Mouse (Mus musculus): ENCODE measurements at regions not wholly inside any gene's neighbourhood (a gene's known extent, or its start where the extent isn't known, plus 50 kb on each side); places are given as distances from the start of the nearest gene placed in this dataset.
A peak's percentile ranks its signal among the peaks of the same experiment; 100 is the strongest.

DNA sequence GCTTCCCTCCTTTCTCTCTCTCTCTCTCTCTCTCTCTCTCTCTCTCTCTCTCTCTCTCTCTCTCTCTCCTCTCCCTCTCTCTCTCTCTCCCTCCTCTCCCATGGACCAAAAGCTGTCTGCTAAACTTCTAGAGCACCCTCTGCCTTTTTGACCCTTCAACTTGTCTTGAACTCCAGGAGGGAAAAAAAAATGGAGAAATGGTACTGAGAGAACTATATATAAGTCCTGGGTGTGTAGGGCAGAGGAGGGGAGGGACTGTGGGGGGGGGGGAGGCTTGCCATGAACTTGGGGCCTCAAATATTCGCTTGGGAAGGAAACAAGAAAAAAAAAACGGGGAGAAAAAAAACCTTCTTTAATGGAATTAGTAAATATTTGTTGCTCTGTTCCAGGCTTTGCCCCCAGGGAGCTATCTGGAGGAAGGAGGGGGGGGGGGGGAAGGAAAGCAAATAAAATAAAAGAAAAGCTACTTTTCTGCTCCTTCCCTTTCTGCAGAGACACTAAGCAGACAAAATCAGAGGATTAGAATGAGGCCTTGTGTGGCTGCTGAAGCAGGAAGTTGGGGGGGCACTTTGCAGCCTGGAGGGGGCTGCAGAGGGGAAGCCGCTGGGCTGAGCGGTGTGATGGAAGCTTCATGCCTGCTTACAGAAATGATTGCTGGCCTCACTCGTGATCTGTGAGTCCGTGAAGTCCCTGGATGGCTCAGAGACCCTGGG is 270.1 kb upstream of the Tbx3 start:
- no peak for DNase-seq (ENCODE audit: low spot score)

DNA sequence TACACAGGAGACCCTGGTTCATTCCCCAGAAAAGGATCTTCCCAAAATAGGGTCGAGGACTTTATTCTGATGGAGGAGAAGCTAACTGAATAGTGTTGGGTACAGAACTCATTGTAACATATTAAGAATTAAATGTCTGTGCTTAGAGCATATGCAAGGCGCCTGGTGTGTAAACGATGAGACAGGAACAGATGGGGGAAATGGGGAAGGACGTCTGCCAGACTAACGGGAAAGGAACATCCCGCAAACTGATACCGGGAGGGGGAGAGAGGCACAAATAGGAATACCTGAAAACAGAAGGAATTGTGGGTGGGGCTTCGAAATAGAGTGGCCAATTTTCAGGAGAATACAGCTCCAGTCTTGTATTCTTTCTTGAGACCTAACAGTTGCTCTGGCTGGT is 268.6 kb upstream of the Tbx3 start:
- no peak for DNase-seq (ENCODE audit: low spot score)

DNA sequence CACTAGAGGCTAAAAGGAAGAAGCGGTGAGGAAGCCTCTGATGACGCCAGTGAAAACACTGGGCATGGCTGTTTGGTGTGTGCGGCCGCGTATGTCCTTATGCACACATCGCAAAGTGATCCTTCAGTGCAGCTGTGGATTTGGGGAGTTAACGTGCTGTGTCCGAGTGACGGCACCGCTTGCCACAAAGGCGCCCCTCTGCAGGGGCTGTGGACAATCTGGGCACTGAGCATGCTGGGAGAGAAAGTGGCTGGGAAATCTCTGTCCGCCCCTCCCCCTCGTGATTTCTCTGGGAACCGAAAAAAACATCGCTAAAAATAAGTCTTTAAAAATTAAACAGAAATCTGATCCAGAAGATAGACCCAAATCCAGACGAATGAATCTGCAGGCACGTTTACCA is 267.8 kb upstream of the Tbx3 start:
- no peak for DNase-seq (ENCODE audit: low spot score)

DNA sequence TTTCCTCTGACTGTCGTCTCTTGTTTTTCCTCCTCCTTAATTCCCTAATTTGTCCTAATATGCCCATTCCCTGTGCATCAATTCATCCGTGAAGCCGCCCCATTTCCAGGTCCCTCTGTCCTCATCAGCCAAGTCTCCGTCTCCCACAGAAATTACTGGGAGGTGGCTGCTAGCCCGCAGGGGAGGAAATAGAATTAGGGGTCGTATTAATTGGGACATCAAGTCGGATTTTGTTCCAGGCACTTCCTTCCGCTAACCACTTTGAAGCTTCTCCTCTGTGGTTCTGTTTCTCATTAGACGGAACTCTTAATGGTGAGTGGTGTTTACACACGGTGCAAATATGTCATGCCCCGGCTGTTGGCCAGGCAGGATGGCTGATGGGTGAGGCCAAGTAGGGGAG is 259.5 kb upstream of the Tbx3 start:
- no peak for DNase-seq (ENCODE audit: low spot score)

DNA sequence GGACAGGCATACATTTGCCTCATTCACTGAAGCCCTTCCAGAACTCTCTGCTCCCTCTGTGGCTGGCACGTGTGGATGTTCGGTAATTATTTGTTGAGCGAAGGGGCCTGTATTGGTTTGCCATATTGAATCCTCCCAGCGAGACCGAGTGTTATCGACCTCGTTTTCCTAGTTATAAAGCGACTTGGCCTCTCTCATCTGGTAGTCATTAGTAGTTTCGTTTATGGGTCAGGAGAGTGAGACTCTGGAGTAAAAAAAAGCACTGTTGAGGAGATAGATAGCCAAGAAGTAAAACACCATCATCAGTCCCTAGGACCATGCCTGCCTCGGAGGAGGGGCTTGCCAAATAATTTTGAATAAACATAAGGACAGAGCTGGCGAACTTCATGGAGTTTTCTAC is 254.6 kb upstream of the Tbx3 start:
- DNase-seq (ENCODE audit: low spot score), result no peak

DNA sequence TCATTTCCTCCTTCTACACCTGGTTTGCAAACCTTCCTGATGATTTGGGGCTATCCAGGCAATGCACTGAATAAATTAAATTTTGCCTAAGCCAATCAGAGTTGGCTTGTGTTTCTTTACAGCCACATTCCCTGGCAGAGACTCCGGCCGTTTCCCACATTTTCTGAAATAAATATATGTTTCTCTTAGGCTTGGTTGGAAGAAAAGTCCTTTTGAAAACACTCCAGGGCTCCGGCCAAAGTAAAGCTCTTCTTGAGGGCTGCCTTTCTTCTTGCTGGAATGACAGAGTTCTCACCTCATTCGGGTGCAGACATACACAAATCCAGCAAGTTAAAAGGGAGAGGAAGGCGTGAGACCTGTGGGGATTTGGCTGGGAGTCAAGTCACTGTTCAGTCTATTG is 252.0 kb upstream of the Tbx3 start:
- no peak for DNase-seq (ENCODE audit: low spot score)

DNA sequence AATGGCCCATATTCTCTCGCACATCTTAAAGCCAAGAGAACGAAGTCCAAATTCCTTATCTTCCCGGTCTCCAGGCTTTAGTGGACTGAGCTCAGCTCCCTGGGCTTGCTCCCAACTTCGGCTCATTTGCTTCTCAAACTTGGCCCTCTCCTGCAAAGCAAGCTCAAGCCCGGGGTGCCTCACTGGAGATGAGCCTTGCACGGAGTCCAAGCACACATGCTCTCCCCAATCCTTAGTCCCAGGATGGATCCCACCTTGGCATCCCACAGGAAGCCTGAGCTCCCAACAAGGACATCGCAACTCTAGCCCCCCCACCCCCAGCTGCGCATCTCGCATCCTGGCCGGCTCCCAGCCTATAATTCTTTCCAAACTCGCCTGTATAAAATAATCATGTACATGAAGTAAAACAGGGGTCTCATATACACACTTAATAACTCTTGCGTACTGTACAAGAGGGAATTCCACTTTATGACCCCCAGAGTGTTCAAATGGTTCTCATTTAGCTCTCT is 242.9 kb upstream of the Tbx3 start:
- DNase-seq (ENCODE audit: low spot score), result no peak

DNA sequence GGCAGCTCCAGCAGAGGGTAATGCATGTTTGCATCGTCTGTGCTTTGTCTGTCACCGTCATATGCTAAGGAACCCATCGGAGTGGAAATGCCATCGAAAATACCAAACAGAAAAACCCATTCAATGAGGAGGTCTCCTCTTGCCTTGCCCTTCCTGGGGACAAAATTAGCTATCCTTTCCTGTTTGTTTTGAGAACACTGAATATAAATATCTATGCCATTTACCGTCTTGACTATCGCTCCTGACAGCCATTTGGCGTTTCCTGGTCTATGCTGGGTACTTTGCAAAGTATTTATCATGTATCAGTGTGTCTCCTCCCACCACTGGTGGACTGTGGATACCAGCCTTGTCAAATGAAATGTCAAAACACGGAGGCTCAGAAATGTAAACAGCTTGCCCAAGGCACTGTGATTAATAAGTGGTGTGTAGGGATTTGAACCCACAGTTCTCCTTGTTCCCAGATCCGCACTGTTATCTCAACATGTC is 239.2 kb upstream of the Tbx3 start:
- DNase-seq (ENCODE audit: low spot score), result peak; percentile 47

DNA sequence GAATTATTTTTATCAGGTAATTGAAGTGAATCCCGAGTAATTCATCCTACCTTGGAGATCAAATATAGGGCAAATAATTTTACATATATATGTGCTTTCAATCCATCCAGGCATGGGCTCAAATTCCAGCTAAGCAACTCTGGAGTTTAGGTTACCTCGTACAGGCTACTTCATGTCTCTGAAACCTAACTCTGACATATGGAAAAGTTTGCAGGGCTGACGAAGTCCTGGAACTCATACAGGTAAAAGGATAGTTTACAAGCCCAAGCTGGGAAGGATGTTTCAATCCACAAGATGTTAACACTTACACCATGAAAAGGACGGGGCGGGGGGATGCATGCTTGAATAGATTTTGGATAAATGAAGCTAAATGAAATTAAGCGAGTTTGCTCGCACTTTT is 235.9 kb upstream of the Tbx3 start:
- DNase-seq (ENCODE audit: low spot score), result no peak

DNA sequence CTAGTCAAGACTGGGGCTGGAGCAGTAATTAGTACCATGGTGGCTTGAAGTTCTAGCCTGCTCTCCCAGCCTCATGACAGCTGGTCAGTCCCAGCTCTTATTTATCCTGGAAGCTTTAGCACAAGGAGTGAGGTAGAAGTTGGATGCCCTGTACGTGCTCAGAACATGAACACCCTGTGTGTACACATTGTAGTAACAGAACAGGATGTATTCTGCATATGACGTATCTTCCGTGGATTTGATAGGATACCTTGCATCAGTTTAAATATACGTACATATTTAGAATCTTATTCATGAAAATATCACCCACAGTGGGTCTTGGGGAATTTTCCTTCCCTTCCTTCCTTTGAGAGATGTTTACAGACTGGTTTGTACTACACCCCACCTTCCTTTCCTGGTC is 222.0 kb upstream of the Tbx3 start:
- no peak for DNase-seq (ENCODE audit: low spot score)

DNA sequence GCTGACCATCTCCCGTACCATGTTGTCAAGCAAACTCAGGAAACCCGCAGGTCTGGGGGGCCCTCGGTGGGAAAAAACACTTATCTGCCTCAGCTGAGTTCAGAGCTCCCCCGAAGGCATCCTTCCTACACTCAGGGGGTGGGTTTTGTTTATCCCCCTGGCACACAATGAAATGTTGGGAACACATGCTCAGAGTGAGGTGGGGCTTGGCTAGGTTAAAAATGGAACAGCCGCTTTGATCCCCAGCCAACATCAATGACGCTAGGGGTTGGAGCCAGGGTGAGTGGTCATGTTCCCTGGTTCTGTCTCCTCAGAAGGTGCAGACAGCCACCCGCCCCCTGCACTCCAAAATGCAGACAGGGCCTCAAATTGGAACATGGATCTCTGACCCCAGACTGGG is 221.3 kb upstream of the Tbx3 start:
- peak; percentile 72 for DNase-seq (ENCODE audit: low spot score)

DNA sequence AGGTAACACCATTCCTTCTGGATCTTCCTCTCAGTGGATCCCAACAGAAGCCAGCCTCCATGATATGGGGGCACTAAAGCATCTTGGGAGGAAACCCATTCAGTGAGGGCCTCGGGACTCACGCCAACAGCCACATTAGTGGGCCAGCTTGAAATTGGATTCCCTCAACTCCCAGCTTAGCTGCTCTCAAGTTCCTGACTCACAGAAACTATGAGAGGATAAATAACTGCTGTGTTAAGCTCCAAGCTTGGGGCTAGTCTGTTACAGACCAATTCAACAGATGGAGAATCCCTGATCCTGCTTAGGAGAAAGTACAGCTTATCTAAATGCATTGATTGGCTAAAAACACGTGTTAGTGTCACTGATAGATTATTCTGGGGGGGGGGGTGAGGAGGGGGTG is 210.7 kb upstream of the Tbx3 start:
- no peak for DNase-seq (ENCODE audit: low spot score)

DNA sequence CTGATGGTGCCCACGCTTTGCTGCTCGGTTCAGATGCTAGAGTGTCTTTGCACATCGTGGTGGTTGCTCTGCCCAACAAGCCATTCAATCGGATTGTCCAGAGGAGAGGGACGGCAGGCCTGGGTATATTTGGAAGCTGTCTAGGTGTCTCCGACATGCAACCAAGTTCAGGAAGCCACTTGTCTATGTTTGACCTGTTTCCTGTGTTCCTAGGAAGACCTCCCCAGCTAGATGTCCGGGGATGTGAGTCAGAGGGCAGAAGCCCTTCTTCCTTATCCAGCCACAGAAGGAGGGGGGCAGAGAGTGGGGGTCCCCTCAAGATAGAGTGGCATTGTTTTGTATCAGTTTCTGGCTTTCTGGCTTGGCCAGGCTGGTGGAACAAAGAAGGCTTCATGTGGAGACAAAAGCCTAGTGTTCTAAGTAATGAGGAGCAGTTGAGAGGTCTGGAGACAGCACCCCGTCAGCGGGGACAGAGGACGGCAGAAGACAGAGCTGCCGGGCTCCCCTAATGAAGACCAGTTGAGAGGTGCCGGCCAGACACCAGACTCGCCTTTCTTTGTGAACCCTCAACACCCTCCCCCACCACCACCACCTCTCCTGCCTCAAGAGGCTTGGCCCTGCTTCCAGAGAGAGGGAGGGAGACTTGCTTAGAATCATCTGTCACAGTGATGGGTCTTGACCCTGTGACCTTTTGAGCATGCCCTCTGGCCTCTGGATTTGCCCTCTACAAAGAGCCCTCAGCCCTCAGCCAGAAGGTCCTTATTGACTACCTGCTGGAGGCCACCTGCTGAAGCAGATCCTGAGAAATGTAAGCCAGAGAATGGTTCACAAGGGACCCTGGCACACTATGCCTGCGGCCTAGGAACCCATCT is 207.6 kb upstream of the Tbx3 start:
- peak; percentile 17 for DNase-seq (ENCODE audit: low spot score)

DNA sequence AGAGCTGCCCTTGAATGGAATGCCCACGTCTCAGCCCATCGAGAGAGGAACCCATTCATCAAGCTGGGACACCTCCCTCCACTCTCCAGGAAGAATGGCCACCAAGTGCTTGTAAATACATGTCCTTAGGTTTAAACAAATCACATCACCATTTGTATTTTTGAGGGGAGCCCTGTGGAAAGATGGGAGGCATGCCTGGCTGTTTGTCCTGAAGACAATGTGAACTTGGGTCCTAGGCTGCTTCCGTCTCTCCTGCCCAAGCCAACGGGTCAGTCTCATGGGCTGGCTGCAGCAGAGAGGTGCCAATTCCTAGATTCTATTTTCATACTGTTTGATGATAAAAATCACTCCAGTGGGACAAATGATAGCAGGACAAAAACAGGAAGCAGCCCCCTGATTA is 205.9 kb upstream of the Tbx3 start:
- DNase-seq (ENCODE audit: low spot score), result peak; percentile 83

DNA sequence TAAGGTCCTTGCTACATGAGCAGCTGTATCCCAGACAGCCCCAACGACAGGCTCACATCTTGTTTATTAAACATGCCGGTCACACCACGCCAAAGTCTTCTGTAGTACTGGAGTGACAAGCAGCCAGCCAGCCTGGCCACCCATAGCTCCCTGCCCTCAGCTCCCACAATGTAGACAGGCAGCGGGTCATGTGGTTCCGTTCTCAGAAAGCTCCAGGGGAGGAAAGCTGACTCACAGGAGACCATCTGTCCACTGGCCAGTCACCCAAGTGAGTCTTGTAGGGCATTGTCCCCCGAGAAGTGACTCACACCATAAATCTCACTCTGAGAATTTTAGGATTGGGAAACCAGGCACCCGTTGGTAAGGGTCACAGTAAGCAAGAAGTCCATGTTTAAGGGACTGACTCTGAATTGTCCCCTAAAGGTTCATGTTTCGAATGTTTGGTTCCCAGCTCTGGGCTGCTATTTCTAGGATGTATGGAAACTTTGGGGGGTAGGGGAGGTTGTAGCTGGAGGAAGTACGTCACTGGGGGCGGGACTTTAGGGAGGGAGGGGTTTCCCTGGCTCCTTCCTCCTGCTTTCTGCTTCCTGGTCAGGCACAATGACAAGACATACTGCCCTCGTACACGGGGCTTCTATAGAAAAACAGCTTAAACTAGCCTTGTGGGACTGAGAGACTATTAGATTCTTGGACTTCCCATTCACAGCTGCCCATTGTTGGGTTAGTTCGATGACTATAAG is 203.0 kb upstream of the Tbx3 start:
- peak; percentile 53 for DNase-seq (ENCODE audit: low spot score)

DNA sequence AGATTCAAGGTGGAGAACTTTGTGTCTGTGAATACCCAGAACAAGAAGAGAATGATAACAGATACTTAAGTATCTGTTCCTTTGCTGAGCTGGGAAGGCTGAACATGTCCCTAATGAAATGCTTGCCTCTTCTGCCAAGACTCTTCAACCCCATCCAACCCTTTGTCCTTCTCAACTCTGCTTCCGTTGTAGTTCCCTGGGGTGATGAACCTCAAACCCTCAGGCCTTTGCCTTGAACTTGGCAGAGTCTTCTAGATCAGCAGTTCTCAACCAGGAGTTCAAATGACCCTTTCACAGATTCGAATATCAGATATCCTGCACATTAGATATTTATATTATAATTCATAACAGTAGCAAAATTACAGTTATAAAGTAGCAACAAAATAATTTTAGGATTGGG is 192.5 kb upstream of the Tbx3 start:
- no peak for DNase-seq (ENCODE audit: low spot score)

DNA sequence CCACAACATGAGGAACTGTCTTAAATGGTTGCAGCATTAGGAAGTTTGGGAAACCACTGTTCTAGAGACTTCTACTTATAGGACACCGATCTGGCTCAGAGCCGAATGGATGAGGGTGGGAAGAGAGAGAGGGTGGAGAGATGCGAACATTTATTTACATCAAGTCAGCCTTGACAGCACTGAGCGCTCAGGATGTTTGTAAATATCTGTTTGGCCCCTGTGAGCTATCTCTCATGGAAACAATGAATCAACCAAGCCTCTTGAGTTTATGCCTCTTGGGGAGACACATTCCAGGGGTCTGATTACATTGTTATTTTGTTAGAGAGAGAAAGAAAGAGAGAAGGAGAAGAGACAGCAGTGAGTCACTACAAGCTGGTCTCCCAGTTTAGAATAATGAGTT is 192.1 kb upstream of the Tbx3 start:
- peak; percentile 26 for DNase-seq (ENCODE audit: low spot score)

DNA sequence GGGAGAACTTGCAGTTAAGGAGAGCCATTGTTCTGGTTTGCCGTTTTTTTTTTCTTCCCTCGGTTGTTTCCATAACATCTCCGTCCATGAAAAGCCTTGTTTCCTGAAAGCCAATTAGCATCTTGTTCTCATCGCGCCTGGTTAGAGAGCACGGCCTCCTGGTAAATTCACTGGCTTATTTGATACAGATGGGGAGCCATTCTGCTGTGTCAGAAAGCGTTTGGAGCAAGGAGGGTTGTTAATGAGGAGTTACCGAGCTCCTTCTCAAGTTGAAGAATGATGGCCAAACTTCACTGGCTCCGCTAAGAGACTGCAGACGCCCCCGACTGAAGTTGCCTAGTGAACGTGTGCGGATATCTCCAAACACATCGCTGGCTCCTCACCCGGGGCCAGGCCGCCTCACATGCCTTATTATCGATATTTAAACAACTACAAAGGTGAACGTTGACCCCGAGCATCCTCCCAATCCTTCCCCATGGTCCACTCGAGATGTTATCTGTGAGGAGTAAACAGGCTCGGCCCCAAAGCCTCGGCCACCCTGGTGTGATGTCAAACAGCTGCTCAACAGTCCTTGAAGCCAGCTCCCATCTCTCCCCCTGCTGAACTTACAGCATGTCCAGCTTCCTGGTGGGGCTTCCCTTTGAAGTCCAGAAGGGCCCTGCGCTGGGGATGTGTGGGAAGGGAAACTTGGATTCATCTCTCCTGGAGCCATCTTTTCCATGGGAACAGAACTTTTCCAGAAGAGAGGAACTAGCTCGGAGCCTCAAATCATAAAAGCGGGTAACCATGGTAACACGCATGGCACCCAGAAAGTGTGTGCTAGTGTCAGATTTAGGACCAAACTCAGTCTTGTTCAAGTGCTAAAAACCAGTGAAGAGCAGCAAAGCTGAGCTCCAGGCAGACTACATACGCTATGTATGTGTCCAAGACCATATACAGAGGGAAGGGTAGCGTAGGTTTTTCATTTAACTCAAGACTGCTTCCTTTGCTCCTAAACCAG is 190.0 kb upstream of the Tbx3 start:
- no peak for DNase-seq (ENCODE audit: low spot score)

DNA sequence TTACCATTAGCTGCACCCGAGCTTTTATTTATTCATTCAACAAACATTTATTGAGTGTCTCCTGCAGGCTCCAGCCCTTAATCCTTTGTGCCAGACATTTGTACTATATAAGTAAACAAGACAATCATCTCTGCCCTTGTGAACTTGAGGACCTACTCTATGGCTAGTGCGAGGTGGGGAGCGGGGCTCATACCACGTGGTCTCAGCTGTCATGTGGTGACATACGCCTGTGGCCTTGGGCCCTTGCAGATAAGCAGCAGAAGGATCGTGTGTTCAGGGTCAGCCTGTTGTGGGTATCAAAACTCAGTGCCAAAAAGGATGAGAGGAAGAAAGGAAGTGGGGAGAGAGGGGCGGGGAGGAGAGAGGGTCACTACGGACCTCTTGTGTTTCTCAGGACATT is 186.8 kb upstream of the Tbx3 start:
- DNase-seq (ENCODE audit: low spot score), result peak; percentile 25

DNA sequence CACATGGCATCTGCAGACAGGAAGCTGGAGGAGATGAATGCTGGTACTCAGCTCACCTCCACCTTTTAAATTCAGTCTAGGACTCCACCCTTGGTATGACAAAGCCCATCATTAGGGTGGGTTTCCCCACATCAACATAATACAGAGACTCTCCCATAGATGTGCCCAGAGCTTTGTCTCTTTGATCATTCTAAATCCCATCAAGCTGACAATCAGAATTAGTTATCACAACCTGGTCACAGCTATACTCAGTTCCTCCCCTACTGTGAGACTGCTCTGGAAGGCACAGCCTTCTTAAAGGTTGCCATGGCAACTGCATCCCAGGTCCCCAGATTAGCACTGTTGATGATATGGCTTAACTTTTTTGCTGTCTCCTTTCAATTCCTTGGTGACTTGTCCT is 184.3 kb upstream of the Tbx3 start:
- DNase-seq (ENCODE audit: low spot score), result no peak

DNA sequence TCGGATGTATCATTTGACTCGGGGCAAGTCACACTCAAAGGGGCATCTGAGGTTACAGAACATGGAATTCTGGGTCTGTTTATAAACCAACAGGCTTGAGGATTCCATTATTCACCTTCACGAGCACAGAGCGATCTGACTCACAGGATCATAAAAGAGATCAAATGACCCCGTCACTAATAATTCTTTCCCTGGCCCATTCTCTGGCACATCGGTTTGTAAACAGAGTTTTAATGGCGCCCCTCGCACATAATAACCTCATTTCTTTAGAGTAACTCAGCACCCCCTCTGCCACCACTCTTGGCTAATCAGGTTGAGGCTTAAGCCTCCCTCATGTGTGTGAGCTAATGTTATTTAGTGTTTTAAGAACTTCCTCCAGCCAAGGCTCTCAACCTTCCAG is 183.3 kb upstream of the Tbx3 start:
- DNase-seq (ENCODE audit: low spot score), result no peak

Data from lung, postnatal 25 days (tissue).